In the genomic region with DNA sequence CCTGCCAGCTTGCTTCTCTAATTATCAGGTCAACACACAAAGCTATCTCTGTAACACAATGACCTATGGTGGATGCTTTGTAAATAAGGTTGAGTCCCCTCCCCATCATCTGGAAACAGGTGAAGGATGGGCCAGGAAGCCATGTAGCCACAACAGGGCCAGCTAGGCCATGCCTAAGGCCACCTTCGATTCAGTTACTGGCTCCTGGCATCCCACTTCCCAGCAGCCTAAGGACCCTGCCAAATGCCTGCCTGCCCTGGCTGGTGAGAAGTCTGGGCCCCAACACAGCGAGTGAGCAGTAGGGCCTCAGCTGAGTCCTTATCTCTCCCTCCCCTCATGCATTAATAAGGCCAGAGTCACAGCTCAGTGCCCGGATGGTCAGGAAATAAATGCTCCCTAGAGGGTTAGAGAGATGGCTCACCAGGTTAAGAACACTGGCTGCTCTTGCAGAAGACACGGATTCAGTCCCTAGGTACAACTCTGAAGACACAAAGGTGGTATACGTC, we compare ENCODE assay signal across 12 mouse cellular contexts. TPM values are rescaled to one million over a fixed set of nuclear protein-coding genes. Genes with fewer than 3 reads are reported as not detected.
DNase-seq lines count a peak whose midpoint lies in the region; ATAC-seq and TF ChIP-seq lines count a peak whose summit lies in the region.
"Had no signal": no experiment of that assay in that cellular context is flagged by ENCODE, and none has a peak within 500 bp of the region (broad histone marks: within the 10 kb centered on the region; RNA-seq: fewer than 3 reads in every experiment).

No protein-coding gene starts in this region.

- no peaks in the 10 kb centered on the region for H3K9me3 ChIP-seq in heart, embryonic 10.5 days
- no peaks in the 10 kb centered on the region for H3K9me3 ChIP-seq in megakaryocyte, embryonic 14.5 days
- no peaks in the 10 kb centered on the region for H3K9me3 ChIP-seq in stomach, embryonic 16.5 days (replicated peaks; ENCODE audit: control insufficient read depth, low read length)
- H3K9me3 ChIP-seq: embryonic facial prominence, embryonic 13.5 days had no signal

- intact Hi-C loops in heart, postnatal 14 days (cut with DNase I) = no loop called here
- intact Hi-C loops in left cerebral cortex, postnatal 14 days (cut with DNase I) = no loop called here

- H3K4me2 ChIP-seq in stomach, embryonic 16.5 days (ENCODE audit: low read depth, low read length) = no peak overlapping the region
- H3K4me2 ChIP-seq: embryonic facial prominence, embryonic 13.5 days had no signal

- H3K27ac ChIP-seq in heart, embryonic 10.5 days = peak overlapping the region; percentile 65
- peak overlapping the region; percentile 30 for H3K27ac ChIP-seq in liver, adult 2 months (replicated peaks; ENCODE audit: insufficient read depth, low read depth, low read length)
- H3K27ac ChIP-seq in stomach, embryonic 16.5 days (ENCODE audit: low read length) = peak overlapping the region; percentile 40; the same call in 1 of the 2 replicates
- H3K27ac ChIP-seq: left cerebral cortex, adult 2 months had no signal

- no peak overlapping the region for H3K4me3 ChIP-seq in heart, embryonic 10.5 days
- H3K4me3 ChIP-seq in megakaryocyte, embryonic 14.5 days (replicated peaks) = peak overlapping the region; percentile 50
- no peak overlapping the region for H3K4me3 ChIP-seq in liver, adult 2 months (ENCODE audit: insufficient read depth, low read depth, low read length)
- H3K4me3 ChIP-seq in stomach, embryonic 16.5 days (replicated peaks; ENCODE audit: low read length) = no peak overlapping the region
- H3K4me3 ChIP-seq: embryonic facial prominence, embryonic 13.5 days; left cerebral cortex, adult 2 months had no signal

- H3K9ac ChIP-seq in liver, adult 2 months (ENCODE audit: low read depth, low read length) = no peak overlapping the region
- H3K9ac ChIP-seq in stomach, embryonic 16.5 days (ENCODE audit: low read length) = 0 out of 2 replicates have a peak overlapping the region, but pooled peaks have one; percentile 17

- 0 out of 2 replicates have a peak, but pooled peaks cover 5% of the 10 kb centered on the region for H3K36me3 ChIP-seq in heart, embryonic 10.5 days
- H3K36me3 ChIP-seq in megakaryocyte, embryonic 14.5 days (replicated peaks; ENCODE audit: low read length) = no peaks in the 10 kb centered on the region
- H3K36me3 ChIP-seq in liver, adult 2 months (ENCODE audit: control insufficient read depth, insufficient read depth, low read length) = no peaks in the 10 kb centered on the region
- H3K36me3 ChIP-seq in stomach, embryonic 16.5 days (ENCODE audit: control insufficient read depth, insufficient read depth, low read length) = no peaks in the 10 kb centered on the region
- H3K36me3 ChIP-seq: embryonic facial prominence, embryonic 13.5 days had no signal

- ATAC-seq in megakaryocyte, adult 5-6 weeks (ENCODE audit: poor library complexity, severe bottlenecking) = no peak
- no peak for ATAC-seq in stomach, embryonic 16.5 days (ENCODE audit: insufficient read depth, low FRiP score)
- ATAC-seq: activated CD4-positive, CD25-positive, alpha-beta regulatory T cell, adult 4 months had no signal

- peaks cover 79% of the 10 kb centered on the region for H3K4me1 ChIP-seq in heart, embryonic 10.5 days
- peaks cover 76% of the 10 kb centered on the region for H3K4me1 ChIP-seq in megakaryocyte, embryonic 14.5 days
- peaks cover 56% of the 10 kb centered on the region for H3K4me1 ChIP-seq in liver, adult 2 months (ENCODE audit: control insufficient read depth, insufficient read depth, low read length)
- peaks cover 73% of the 10 kb centered on the region for H3K4me1 ChIP-seq in stomach, embryonic 16.5 days (ENCODE audit: control insufficient read depth, insufficient read depth, low read length)

- no peak for TF ChIP-seq POLR2A in liver, adult 2 months (IDR thresholded peaks at IDR 0.05; ENCODE audit: extremely low read depth, insufficient read depth, low read length)

- no peak for TF ChIP-seq CTCF in liver, adult 2 months (IDR thresholded peaks at IDR 0.05; ENCODE audit: low read depth, low read length)

- no peak for DNase-seq in heart, embryonic 10.5 days (ENCODE audit: low spot score)
- DNase-seq in heart, postnatal 14 days = no peak
- no peak for DNase-seq in liver, adult 2 months (ENCODE audit: extremely low read depth, low read depth, low spot score)
- DNase-seq in left cerebral cortex, postnatal 14 days (ENCODE audit: low spot score in 2 of 2) = no peak
- no peak for DNase-seq in right cerebral cortex, postnatal 10 days (ENCODE audit: low spot score in 2 of 2)
- DNase-seq: cerebellum, adult 18-20 months had no signal

- peaks cover 64% of the 10 kb centered on the region for H3K79me2 ChIP-seq in liver, adult 2 months (ENCODE audit: control insufficient read depth, insufficient read depth, low read length)

- WGBS in heart, embryonic 10.5 days = 38% methylated on average over 5 of the region's 5 CpGs
- WGBS in liver, adult 2 months = 45% methylated on average over 5 of the region's 5 CpGs
- WGBS in stomach, embryonic 16.5 days = 45% methylated on average over 5 of the region's 5 CpGs

- H3K27me3 ChIP-seq in heart, embryonic 10.5 days (ENCODE audit: insufficient read depth, poor library complexity, severe bottlenecking) = no peaks in the 10 kb centered on the region
- H3K27me3 ChIP-seq in megakaryocyte, embryonic 14.5 days (replicated peaks) = peaks cover 38% of the 10 kb centered on the region
- H3K27me3 ChIP-seq in liver, adult 2 months (ENCODE audit: control insufficient read depth, insufficient read depth, low read length) = no peaks in the 10 kb centered on the region
- H3K27me3 ChIP-seq in stomach, embryonic 16.5 days (ENCODE audit: control insufficient read depth, insufficient read depth, low read length) = no peaks in the 10 kb centered on the region
- H3K27me3 ChIP-seq: embryonic facial prominence, embryonic 13.5 days had no signal

RNA-seq across cellular contexts. Expression of a gene that starts 9.1 kb away (rescaled TPM):
- polyA plus RNA-seq in heart, embryonic 10.5 days (2016; fragmentation: Nextera tagmentation; extraction: Ambion mirVana) = 5.1 and 8.1 TPM in 2 replicates
- 10 to 100 TPM; 14.4 to 15.0 TPM for total RNA-seq in heart, postnatal 14 days (2021)
- 2.8 and 5.5 TPM in 2 replicates for polyA plus RNA-seq in megakaryocyte, embryonic 14.5 days (2012; ENCODE audit: insufficient read depth, low replicate concordance)
- total RNA-seq in megakaryocyte, adult 5-6 weeks (2015) = 5.9 and 8.0 TPM in 2 replicates
- total RNA-seq in megakaryocyte, adult 5-6 weeks (2017) = 11.0 and 11.5 TPM in 2 replicates
- total RNA-seq in liver, adult 2 months (2014; rRNA removed) = 17.6 and 22.1 TPM in 2 replicates
- polyA plus RNA-seq in liver, adult 2 months (2012; rRNA removed) = 25.1 and 26.0 TPM in 2 replicates
- polyA plus RNA-seq in stomach, embryonic 16.5 days (2015; fragmentation: Nextera tagmentation; extraction: Ambion mirVana) = 6.5 and 6.8 TPM in 2 replicates
- total RNA-seq in left cerebral cortex, postnatal 14 days (2021) = 10 to 100 TPM; 15.9 to 18.9 TPM

RNA-seq across cellular contexts. Expression of a gene that starts 24.4 kb away (rescaled TPM):
- 2.3 and 3.3 TPM in 2 replicates for polyA plus RNA-seq in heart, embryonic 10.5 days (2016; fragmentation: Nextera tagmentation; extraction: Ambion mirVana)
- total RNA-seq in heart, postnatal 14 days (2021) = 1 to 10 TPM; 1.2 TPM
- polyA plus RNA-seq in megakaryocyte, embryonic 14.5 days (2012; ENCODE audit: insufficient read depth, low replicate concordance) = 0.51 TPM in 1 of 2 replicates, not detected in the other
- total RNA-seq in megakaryocyte, adult 5-6 weeks (2015) = 0.93 TPM in 1 of 2 replicates, not detected in the other
- 0.11 TPM in 1 of 2 replicates, not detected in the other for total RNA-seq in megakaryocyte, adult 5-6 weeks (2017)
- total RNA-seq in liver, adult 2 months (2014; rRNA removed) = 0.09 and 0.40 TPM in 2 replicates
- 0.61 and 0.82 TPM in 2 replicates for polyA plus RNA-seq in liver, adult 2 months (2012; rRNA removed)
- polyA plus RNA-seq in stomach, embryonic 16.5 days (2015; fragmentation: Nextera tagmentation; extraction: Ambion mirVana) = 7.6 and 7.7 TPM in 2 replicates
- 10 to 100 TPM; 27.9 to 28.5 TPM for total RNA-seq in left cerebral cortex, postnatal 14 days (2021)

Comparison
In these comparisons a context has a peak if more than half of its experiments do, and no peak if none do; other contexts are left out.
1. RNA of a gene that starts 24.4 kb away (total RNA-seq): 27.9 to 28.5 TPM in left cerebral cortex, postnatal 14 days; 1.2 TPM in heart, postnatal 14 days, 0.11 to 0.93 TPM in megakaryocyte, adult 5-6 weeks and 0.09 to 0.40 TPM in liver, adult 2 months; every median in the first group is over 10 times any median in the second.
2. Peak in every context shown above with its lines, with median percentiles within 50 percentile points of each other: H3K27ac ChIP-seq.